Mouse (Mus musculus) spleen, adult 2 months (tissue): ENCODE measurements around the gene Ahcyl2.
A peak's percentile ranks its signal among the peaks of the same experiment; 100 is the strongest.

Experiments
- CTCF ChIP-seq: fragments of 200-500 bp; IDR thresholded peaks from 2 replicates; pipeline ENCODE4 v1.5.1; 2011; ENCODE audit warnings: mild to moderate bottlenecking, inconsistent platforms; ENCODE audit not compliant: insufficient read depth, insufficient read length, insufficient replicate concordance; ENCODE audit errors: extremely low read depth
- POLR2A ChIP-seq: fragments of 200-500 bp; IDR thresholded peaks from 2 replicates; pipeline ENCODE4 v1.6.1; 2011; ENCODE audit warnings: low read depth, low read length, inconsistent platforms

DNA sequence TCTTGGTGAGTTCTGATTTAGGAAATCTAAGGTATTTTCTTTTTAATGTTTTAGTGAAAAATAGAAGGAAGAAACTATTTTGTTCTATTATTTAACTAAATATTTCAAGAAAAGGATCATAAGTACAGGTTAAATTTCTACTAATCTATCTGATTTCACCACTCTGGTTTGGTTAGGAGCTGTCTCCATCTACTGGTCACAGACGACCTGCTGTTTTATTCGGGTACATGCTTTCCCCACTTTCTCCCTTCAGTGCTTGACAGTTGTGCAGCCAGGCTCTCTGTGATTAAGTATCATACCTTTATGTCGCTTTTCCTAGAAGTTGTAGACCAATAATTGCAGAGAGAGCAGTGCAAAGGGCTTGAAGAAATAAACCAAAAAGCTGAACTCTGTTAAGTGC lies 51.5 kb downstream of the Ahcyl2 start:
- TF ChIP-seq CTCF (peak; percentile 32; the same call in 1 of the 2 replicates), POLR2A (no peak)
